Mouse (Mus musculus): ENCODE measurements around the gene Arhgef28.

- TF ChIP-seq CTCF (IDR thresholded peaks at IDR 0.05; ENCODE audit: low read depth): no peak
- TF ChIP-seq EP300 (IDR thresholded peaks at IDR 0.05; ENCODE audit: low read depth): no peak
Measured at GRCm38 (mm10) chr13:98005611-98006218, 200.5 kb downstream of the Arhgef28 start.

Measured in liver, embryonic 14.5 days (tissue).